8 mouse cellular contexts compared by ENCODE assay signal in the genomic region with DNA sequence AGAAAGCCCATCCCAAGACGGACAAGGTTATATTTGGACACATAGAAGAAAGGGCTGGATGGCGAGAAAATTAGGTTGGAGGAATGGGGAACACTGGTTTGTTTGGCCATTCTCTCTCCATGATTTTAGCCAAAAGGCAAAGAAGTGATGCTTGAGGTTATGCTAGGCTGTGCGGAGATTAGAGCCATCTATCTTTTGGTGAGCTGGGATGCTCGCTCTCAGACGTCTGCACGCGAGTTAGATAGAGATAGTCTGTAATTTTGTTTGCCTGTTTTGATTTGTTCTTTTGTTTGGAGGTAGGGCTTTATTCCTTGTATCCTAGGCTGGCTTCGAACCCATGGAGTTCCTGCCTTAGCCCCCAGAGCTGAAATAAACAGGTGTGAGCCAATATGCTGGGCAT. TPM values are rescaled to one million over a fixed set of nuclear protein-coding genes. Genes with fewer than 3 reads are reported as not detected.
DNase-seq lines count a peak whose midpoint lies in the region; ATAC-seq and TF ChIP-seq lines count a peak whose summit lies in the region.

No protein-coding gene starts in this region.

- peak; percentile 4 for DNase-seq in adrenal gland, postnatal 14 days
- no peak for DNase-seq in adrenal gland, postnatal 25 days
- no peak for DNase-seq in neural tube, embryonic 11.5 days (ENCODE audit: low spot score)
- DNase-seq in neural tube, embryonic 10.5 days (ENCODE audit: extremely low spot score, low spot score): no peak
- no peak for DNase-seq in limb, embryonic 14.5 days (ENCODE audit: low spot score)
- no peak for DNase-seq in right cerebral cortex, postnatal 4 days
- no peak for DNase-seq in embryo, embryonic 9.5 days (ENCODE audit: extremely low spot score)

- peak overlapping the region; percentile 83 for H3K4me2 ChIP-seq in neural tube, embryonic 11.5 days (ENCODE audit: low read depth)
- peak overlapping the region; percentile 96 for H3K4me2 ChIP-seq in limb, embryonic 14.5 days (replicated peaks; ENCODE audit: low read depth, low read length, severe bottlenecking)
- H3K4me2 ChIP-seq in stomach, embryonic 15.5 days: peak overlapping the region; percentile 66

- no peak for ATAC-seq in neural tube, embryonic 11.5 days (ENCODE audit: insufficient read depth, low FRiP score, low TSS enrichment)
- ATAC-seq in limb, embryonic 14.5 days (ENCODE audit: low FRiP score, low read depth): no peak
- no peak for ATAC-seq in stomach, embryonic 15.5 days (ENCODE audit: insufficient read depth, low FRiP score, low read depth)

- peak overlapping the region; percentile 74 for H3K4me3 ChIP-seq in neural tube, embryonic 11.5 days (ENCODE audit: low read depth, low read length)
- peak overlapping the region; percentile 80 for H3K4me3 ChIP-seq in limb, embryonic 14.5 days (replicated peaks; ENCODE audit: low read length)
- peak overlapping the region; percentile 91 for H3K4me3 ChIP-seq in stomach, embryonic 15.5 days (replicated peaks)

- no peaks in the 10 kb centered on the region for H3K27me3 ChIP-seq in neural tube, embryonic 11.5 days (ENCODE audit: control insufficient read depth, insufficient read depth, low read length)
- no peaks in the 10 kb centered on the region for H3K27me3 ChIP-seq in limb, embryonic 14.5 days (ENCODE audit: control insufficient read depth, insufficient read depth, low read length)
- no peaks in the 10 kb centered on the region for H3K27me3 ChIP-seq in stomach, embryonic 15.5 days (replicated peaks)

- H3K4me1 ChIP-seq in neural tube, embryonic 11.5 days (ENCODE audit: control insufficient read depth, insufficient read depth, low read length): peaks cover 18% of the 10 kb centered on the region
- H3K4me1 ChIP-seq in limb, embryonic 14.5 days (ENCODE audit: control insufficient read depth, insufficient read depth, low read length): peaks cover 25% of the 10 kb centered on the region
- peaks cover 35% of the 10 kb centered on the region for H3K4me1 ChIP-seq in stomach, embryonic 15.5 days

- no peaks in the 10 kb centered on the region for H3K9me3 ChIP-seq in neural tube, embryonic 11.5 days (ENCODE audit: control insufficient read depth, low read length)
- no peaks in the 10 kb centered on the region for H3K9me3 ChIP-seq in limb, embryonic 14.5 days (ENCODE audit: control insufficient read depth, low read length)
- H3K9me3 ChIP-seq in stomach, embryonic 15.5 days: no peaks in the 10 kb centered on the region

- WGBS in neural tube, embryonic 11.5 days: 13% methylated on average over 8 of the region's 8 CpGs
- WGBS in limb, embryonic 14.5 days: 10% methylated on average over 8 of the region's 8 CpGs
- 12% methylated on average over 8 of the region's 8 CpGs for WGBS in stomach, embryonic 15.5 days

- peak overlapping the region; percentile 67 for H3K9ac ChIP-seq in neural tube, embryonic 11.5 days (ENCODE audit: low read length)
- peak overlapping the region; percentile 82 for H3K9ac ChIP-seq in limb, embryonic 14.5 days (ENCODE audit: low read depth, low read length, severe bottlenecking)
- peak overlapping the region; percentile 79 for H3K9ac ChIP-seq in stomach, embryonic 15.5 days

- peak overlapping the region; percentile 80; the same call in 1 of the 2 replicates for H3K27ac ChIP-seq in neural tube, embryonic 11.5 days (ENCODE audit: low read depth, low read length)
- H3K27ac ChIP-seq in limb, embryonic 14.5 days (replicated peaks; ENCODE audit: low read depth, low read length): peak overlapping the region; percentile 92
- H3K27ac ChIP-seq in stomach, embryonic 15.5 days: peak overlapping the region; percentile 96

- peaks cover 24% of the 10 kb centered on the region for H3K36me3 ChIP-seq in neural tube, embryonic 11.5 days (ENCODE audit: control insufficient read depth, insufficient read depth, low read length)
- H3K36me3 ChIP-seq in limb, embryonic 14.5 days (ENCODE audit: control insufficient read depth, insufficient read depth, low read length): peaks cover 44% of the 10 kb centered on the region
- H3K36me3 ChIP-seq in stomach, embryonic 15.5 days: peaks cover 36% of the 10 kb centered on the region

- no peak for TF ChIP-seq POLR2A in limb, embryonic 14.5 days (IDR thresholded peaks at IDR 0.05; ENCODE audit: borderline replicate concordance, extremely low read depth, insufficient read depth, insufficient read length)

RNA-seq across cellular contexts. Expression of gene Dvl2, which starts 0.8 kb away (rescaled TPM):
- 16.0 and 23.1 TPM in 2 replicates for total RNA-seq in adrenal gland, postnatal 14 days (2021)
- 19.6 and 22.3 TPM in 2 replicates for total RNA-seq in adrenal gland, postnatal 25 days (2021)
- 35.8 and 39.0 TPM in 2 replicates for polyA plus RNA-seq in neural tube, embryonic 11.5 days (2014; fragmentation: Nextera tagmentation; extraction: Ambion mirVana)
- polyA plus RNA-seq in limb, embryonic 14.5 days (2012; rRNA removed): 65.4 and 81.0 TPM in 2 replicates
- 40.3 and 47.0 TPM in 2 replicates for polyA plus RNA-seq in limb, embryonic 14.5 days (2014; fragmentation: Nextera tagmentation; extraction: Ambion mirVana)
- 31.9 and 33.9 TPM in 2 replicates for polyA plus RNA-seq in stomach, embryonic 15.5 days (2015; fragmentation: Nextera tagmentation; extraction: Ambion mirVana)

RNA-seq across cellular contexts. Expression of gene Phf23, which starts 5.6 kb away (rescaled TPM):
- 47.3 and 53.2 TPM in 2 replicates for total RNA-seq in adrenal gland, postnatal 14 days (2021)
- total RNA-seq in adrenal gland, postnatal 25 days (2021): 55.7 and 64.6 TPM in 2 replicates
- 54.4 and 57.6 TPM in 2 replicates for polyA plus RNA-seq in neural tube, embryonic 11.5 days (2014; fragmentation: Nextera tagmentation; extraction: Ambion mirVana)
- 66.7 and 69.2 TPM in 2 replicates for polyA plus RNA-seq in limb, embryonic 14.5 days (2012; rRNA removed)
- polyA plus RNA-seq in limb, embryonic 14.5 days (2014; fragmentation: Nextera tagmentation; extraction: Ambion mirVana): 51.7 and 60.5 TPM in 2 replicates
- 59.4 and 61.8 TPM in 2 replicates for polyA plus RNA-seq in stomach, embryonic 15.5 days (2015; fragmentation: Nextera tagmentation; extraction: Ambion mirVana)

RNA-seq across cellular contexts. Expression of gene Gabarap, which starts 10.2 kb away (rescaled TPM):
- 344 and 351 TPM in 2 replicates for total RNA-seq in adrenal gland, postnatal 14 days (2021)
- total RNA-seq in adrenal gland, postnatal 25 days (2021): 406 and 407 TPM in 2 replicates
- polyA plus RNA-seq in neural tube, embryonic 11.5 days (2014; fragmentation: Nextera tagmentation; extraction: Ambion mirVana): 530 and 552 TPM in 2 replicates
- polyA plus RNA-seq in limb, embryonic 14.5 days (2012; rRNA removed): 431 and 477 TPM in 2 replicates
- 574 and 593 TPM in 2 replicates for polyA plus RNA-seq in limb, embryonic 14.5 days (2014; fragmentation: Nextera tagmentation; extraction: Ambion mirVana)
- polyA plus RNA-seq in stomach, embryonic 15.5 days (2015; fragmentation: Nextera tagmentation; extraction: Ambion mirVana): 459 and 473 TPM in 2 replicates

RNA-seq across cellular contexts. Expression of gene Acadvl, which starts 14.1 kb away (rescaled TPM):
- 1,177 and 1,207 TPM in 2 replicates for total RNA-seq in adrenal gland, postnatal 14 days (2021)
- total RNA-seq in adrenal gland, postnatal 25 days (2021): 391 and 422 TPM in 2 replicates
- polyA plus RNA-seq in neural tube, embryonic 11.5 days (2014; fragmentation: Nextera tagmentation; extraction: Ambion mirVana): 49.3 and 54.1 TPM in 2 replicates
- polyA plus RNA-seq in limb, embryonic 14.5 days (2012; rRNA removed): 52.9 and 55.4 TPM in 2 replicates
- polyA plus RNA-seq in limb, embryonic 14.5 days (2014; fragmentation: Nextera tagmentation; extraction: Ambion mirVana): 71.8 and 77.0 TPM in 2 replicates
- 84.8 and 95.4 TPM in 2 replicates for polyA plus RNA-seq in stomach, embryonic 15.5 days (2015; fragmentation: Nextera tagmentation; extraction: Ambion mirVana)

RNA-seq across cellular contexts. Expression of gene Dlg4, which starts 15.6 kb away (rescaled TPM):
- 31.9 and 37.0 TPM in 2 replicates for total RNA-seq in adrenal gland, postnatal 14 days (2021)
- total RNA-seq in adrenal gland, postnatal 25 days (2021): 30.7 and 31.0 TPM in 2 replicates
- polyA plus RNA-seq in neural tube, embryonic 11.5 days (2014; fragmentation: Nextera tagmentation; extraction: Ambion mirVana): 14.6 and 15.0 TPM in 2 replicates
- 89.6 and 99.8 TPM in 2 replicates for polyA plus RNA-seq in limb, embryonic 14.5 days (2012; rRNA removed)
- polyA plus RNA-seq in limb, embryonic 14.5 days (2014; fragmentation: Nextera tagmentation; extraction: Ambion mirVana): 9.7 and 10.0 TPM in 2 replicates
- 8.2 and 9.7 TPM in 2 replicates for polyA plus RNA-seq in stomach, embryonic 15.5 days (2015; fragmentation: Nextera tagmentation; extraction: Ambion mirVana)
